Mouse (Mus musculus) G1E (cell line): ENCODE measurements around the gene Plod2. TPM values are rescaled to one million over a fixed set of nuclear protein-coding genes. Genes with fewer than 3 reads are reported as not detected.

Experiments used
- ATAC-seq: 2 replicates; pipeline ENCODE4 v1.8.0; 2016; ENCODE audit warnings: mild to moderate bottlenecking; ENCODE audit not compliant: insufficient number of reproducible peaks, poor library complexity, low FRiP score, severe bottlenecking; ENCODE audit errors: extremely low read depth
- DNase-seq: peaks from one replicate; pipeline ENCODE4 v3.0.0; 2012; ENCODE audit warnings: low spot score
- H3K27me3 ChIP-seq: 2 replicates; pipeline ENCODE4 v1.6.1; 2012; ENCODE audit warnings: mild to moderate bottlenecking, low read length, inconsistent platforms; ENCODE audit not compliant: insufficient read depth
- H3K36me3 ChIP-seq: replicated peaks from 2 replicates; pipeline ENCODE3; 2012; ENCODE audit warnings: mild to moderate bottlenecking, inconsistent platforms
- H3K4me1 ChIP-seq: 2 replicates; pipeline ENCODE4 v1.6.1; 2012; ENCODE audit warnings: low read depth, low read length, inconsistent platforms, mixed read lengths; ENCODE audit not compliant: insufficient read depth
- H3K4me3 ChIP-seq: 2 replicates; pipeline ENCODE4 v1.5.1; 2012; ENCODE audit warnings: low read depth, mild to moderate bottlenecking, inconsistent platforms, low read length, moderate library complexity, mixed read lengths
- H3K9me3 ChIP-seq: replicated peaks from 2 replicates; pipeline ENCODE4 v1.6.1; 2012; ENCODE audit warnings: inconsistent platforms
- CTCF ChIP-seq: IDR thresholded peaks from 2 replicates; pipeline ENCODE4 v1.5.1; 2012; ENCODE audit warnings: low read depth, low read length, inconsistent platforms, mixed read lengths
- GATA1 ChIP-seq: IDR thresholded peaks from 2 replicates; pipeline ENCODE4 v1.6.1; 2012; ENCODE audit warnings: borderline replicate concordance, low read length, inconsistent platforms, mixed read lengths
- GATA2 ChIP-seq: IDR thresholded peaks from 2 replicates; pipeline ENCODE4 v1.6.1; 2012; ENCODE audit warnings: low read depth, low read length, inconsistent platforms, borderline replicate concordance
- POLR2AphosphoS5 ChIP-seq: IDR thresholded peaks from 2 replicates; pipeline ENCODE4 v1.6.1; 2012; ENCODE audit warnings: low read depth, low read length, inconsistent platforms; ENCODE audit not compliant: insufficient replicate concordance
- TAL1 ChIP-seq: conservative IDR thresholded peaks from 2 replicates; pipeline ENCODE4 v1.6.1; 2012; ENCODE audit warnings: low read depth, low read length, inconsistent platforms, mixed read lengths
- polyA plus RNA-seq: library from polyadenylated mRNA; stranded (reverse); fragments of >175 nt; gene quantifications from 2 replicates; pipeline ENCODE4 v1.2.3, GENCODE M21; 2012
- total RNA-seq, 2 experiments: library from RNA; stranded (forward) in 1 of 2; stranded (reverse) in 1 of 2; fragments of 200-1000 nt in 1 of 2; fragments of >200 nt in 1 of 2; fragmentation: Nextera tagmentation in 1 of 2; gene quantifications; 2 replicates each; pipeline ENCODE4 v1.2.3; 2014 to 2017

Gene Plod2
- total and polyA plus RNA-seq, 3 experiments = 4.9 to 155 (median 123) TPM

DNA sequence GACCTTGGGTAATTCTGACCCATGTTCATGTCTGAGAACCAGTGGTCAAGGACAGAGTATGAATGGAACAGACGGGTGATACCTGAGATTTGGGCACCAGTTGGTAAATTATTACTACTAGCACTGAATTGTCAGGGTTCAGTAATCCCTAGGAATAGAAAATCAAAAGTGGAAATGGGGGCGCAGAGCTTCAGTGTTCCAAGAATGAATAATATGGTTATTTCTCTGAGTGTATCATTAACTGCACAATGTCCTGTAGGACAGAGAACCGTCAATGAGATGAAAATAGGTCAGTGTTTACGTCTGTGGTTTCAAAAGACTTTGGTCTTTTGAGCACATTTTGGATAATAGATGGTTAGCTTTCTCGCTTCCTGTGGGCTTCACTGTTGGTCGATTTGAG lies 21.3 kb downstream of the Plod2 start:
- Histone ChIP-seq H3K4me3 (no peak overlapping the region), H3K27me3 (no peaks in the 10 kb centered on the region), H3K9me3 (no peaks in the 10 kb centered on the region), H3K36me3 (peaks cover 28% of the 10 kb centered on the region), H3K4me1 (peaks cover 23% of the 10 kb centered on the region)
- TF ChIP-seq POLR2AphosphoS5 (no peak), CTCF (no peak), GATA2 (no peak), GATA1 (no peak), TAL1 (no peak)
- DNase-seq (no peak), ATAC-seq (no peak)

DNA sequence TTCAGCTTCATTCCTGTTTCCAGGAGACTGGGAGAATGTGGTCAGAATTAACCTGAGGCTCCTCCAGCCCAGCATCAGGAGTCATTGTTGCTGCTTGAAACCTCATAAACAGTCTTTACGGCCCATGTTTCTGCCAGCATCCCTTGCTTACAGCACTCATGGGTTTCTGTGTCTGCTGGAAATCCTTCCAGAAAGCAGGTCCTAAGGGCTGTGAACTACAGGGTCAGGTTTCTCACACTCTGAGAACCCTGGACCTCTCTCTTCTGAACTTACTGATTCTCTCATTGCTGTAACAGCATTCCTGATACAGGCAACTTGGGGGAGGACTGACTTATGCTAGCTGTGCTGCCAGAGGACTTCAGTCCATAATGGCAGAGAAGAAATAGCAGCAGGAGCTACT lies 22.4 kb downstream of the Plod2 start:
- Histone ChIP-seq H3K9me3 (no peaks in the 10 kb centered on the region), H3K4me3 (no peak overlapping the region), H3K27me3 (no peaks in the 10 kb centered on the region), H3K4me1 (peaks cover 22% of the 10 kb centered on the region), H3K36me3 (peaks cover 31% of the 10 kb centered on the region)
- no peak for TF ChIP-seq TAL1
- no peak for TF ChIP-seq CTCF
- TF ChIP-seq GATA2 = no peak
- no peak for TF ChIP-seq GATA1
- TF ChIP-seq POLR2AphosphoS5 = no peak
- ATAC-seq (no peak), DNase-seq (no peak)

- ATAC-seq (no peak), DNase-seq (no peak)
- no peak overlapping the region for H3K4me3 ChIP-seq
- H3K9me3 ChIP-seq = no peaks in the 10 kb centered on the region
- peaks cover 30% of the 10 kb centered on the region for H3K36me3 ChIP-seq
- TF ChIP-seq TAL1 (no peak), CTCF (no peak), GATA1 (no peak), GATA2 (no peak), POLR2AphosphoS5 (no peak)
- H3K27me3 ChIP-seq = no peaks in the 10 kb centered on the region
- H3K4me1 ChIP-seq = peaks cover 13% of the 10 kb centered on the region
Observed at GRCm38 (mm10) chr9:92566234-92566633, 24.2 kb downstream of the Plod2 start.

DNA sequence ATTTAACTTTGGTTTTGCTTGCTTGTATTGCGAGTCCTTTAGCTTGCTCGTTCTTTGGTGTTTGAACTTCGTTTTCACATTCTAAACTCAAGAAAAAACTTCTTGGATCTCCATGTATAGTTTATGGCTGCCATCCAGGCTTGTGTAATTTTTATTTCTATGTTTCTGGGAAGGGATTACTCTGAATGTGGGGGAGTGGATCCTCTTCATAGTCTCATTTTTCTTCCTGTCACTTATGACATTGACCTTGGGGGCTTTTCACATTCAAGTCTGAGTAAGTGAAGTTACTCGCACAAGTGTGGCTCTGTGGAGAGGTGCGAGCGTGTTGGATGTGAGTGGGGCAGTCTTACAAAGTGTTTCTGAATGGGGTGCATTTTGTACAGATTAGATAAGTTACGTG lies 25.5 kb downstream of the Plod2 start:
- H3K36me3 ChIP-seq = peaks cover 33% of the 10 kb centered on the region
- H3K4me3 ChIP-seq = no peak overlapping the region
- DNase-seq = no peak
- TF ChIP-seq GATA2 (no peak), POLR2AphosphoS5 (no peak), TAL1 (no peak), CTCF (no peak)
- H3K9me3 ChIP-seq = no peaks in the 10 kb centered on the region
- ATAC-seq = no peak
- peaks cover 7% of the 10 kb centered on the region for H3K4me1 ChIP-seq
- no peaks in the 10 kb centered on the region for H3K27me3 ChIP-seq

- peaks cover 37% of the 10 kb centered on the region for H3K36me3 ChIP-seq
- H3K4me1 ChIP-seq = peaks cover 4% of the 10 kb centered on the region
- TF ChIP-seq TAL1 = no peak
- no peak for TF ChIP-seq GATA1
- no peak for TF ChIP-seq POLR2AphosphoS5
- TF ChIP-seq CTCF = no peak
- H3K4me3 ChIP-seq = no peak overlapping the region
- DNase-seq (no peak), ATAC-seq (no peak)
- H3K27me3 ChIP-seq = no peaks in the 10 kb centered on the region
- no peaks in the 10 kb centered on the region for H3K9me3 ChIP-seq
Observed at GRCm38 (mm10) chr9:92568798-92569197, 26.8 kb downstream of the Plod2 start.

GRCm38 (mm10) chr9:92572376-92573108 lies 30.5 kb downstream of the Plod2 start:
- Histone ChIP-seq H3K4me1 (peaks cover 4% of the 10 kb centered on the region), H3K27me3 (no peaks in the 10 kb centered on the region), H3K4me3 (no peak overlapping the region), H3K9me3 (no peaks in the 10 kb centered on the region), H3K36me3 (peaks cover 46% of the 10 kb centered on the region)
- TF ChIP-seq CTCF (no peak), TAL1 (no peak), POLR2AphosphoS5 (no peak), GATA2 (no peak), GATA1 (no peak)
- DNase-seq = no peak
- ATAC-seq = no peak
